Mouse (Mus musculus): ENCODE results near the gene Lrat.

The Lrat gene

GRCm38 (mm10) chr3:82903613-82904205, at the start of gene Lrat:
Gene Lrat (minus strand): TSS chr3:82903973.
- DNase-seq (ENCODE audit: low read depth) = no peak

GRCm38 (mm10) chr3:82952173-82952962, 48.6 kb upstream of the Lrat start:
- no peak for DNase-seq (ENCODE audit: low read depth)

- no peak for DNase-seq (ENCODE audit: low read depth)
Observed at GRCm38 (mm10) chr3:82950639-82951038, 46.9 kb upstream of the Lrat start.

DNA sequence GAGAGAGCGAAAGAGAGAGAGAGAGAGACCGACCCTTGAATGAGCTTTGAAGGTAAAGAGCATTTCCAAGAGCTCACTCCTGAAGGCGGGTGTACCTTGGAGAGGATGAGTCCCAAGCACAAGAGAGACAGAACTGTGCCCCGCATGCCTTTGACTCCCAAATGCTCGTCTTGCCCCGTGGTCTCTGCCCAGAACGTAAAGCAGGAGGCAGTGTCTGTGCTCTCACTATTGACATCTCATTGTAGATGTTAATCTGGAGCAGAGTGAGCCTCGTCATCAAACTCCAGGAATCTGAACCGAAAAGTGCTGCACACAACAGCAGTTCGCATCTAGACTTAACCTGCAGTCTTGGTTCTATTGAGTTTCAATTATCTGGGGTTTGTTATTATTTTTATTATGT, 46.4 kb upstream of the Lrat start:
- no peak for DNase-seq (ENCODE audit: low read depth)

DNA sequence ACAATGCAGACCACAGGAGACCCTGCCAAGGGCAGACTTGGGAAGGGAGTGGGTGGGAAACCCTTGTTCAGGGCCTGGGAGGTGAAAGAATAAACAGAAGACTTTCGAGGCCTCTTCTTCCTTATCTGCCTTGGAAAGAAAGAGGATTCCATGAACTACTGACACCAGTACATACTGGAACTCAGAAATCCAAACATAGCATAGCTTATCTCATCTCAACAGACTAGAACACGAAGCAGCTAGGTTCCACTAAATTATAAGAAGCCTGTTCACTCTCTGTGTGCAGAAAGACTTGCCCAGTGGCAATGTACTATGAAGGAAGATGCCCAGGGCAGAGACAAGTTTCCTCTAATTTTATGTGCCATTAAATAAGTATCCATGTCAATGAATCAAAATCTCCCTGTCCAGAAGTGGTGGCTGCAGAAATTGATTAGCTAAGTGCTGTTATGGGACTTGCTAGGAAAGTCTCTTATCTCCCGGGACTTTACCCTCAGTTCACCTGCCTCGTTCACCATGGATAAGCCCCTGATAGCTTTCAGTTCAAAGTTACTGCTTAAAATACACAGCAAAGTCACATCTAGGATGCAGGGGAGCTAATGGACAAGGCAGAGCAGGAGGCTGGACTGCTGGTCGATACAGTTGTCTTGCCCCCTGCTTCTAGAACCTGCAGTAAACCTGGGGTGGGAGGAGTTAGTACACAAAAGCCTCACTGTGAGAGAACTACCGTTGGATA, 42.8 kb upstream of the Lrat start:
- DNase-seq (ENCODE audit: low read depth) = no peak

DNA sequence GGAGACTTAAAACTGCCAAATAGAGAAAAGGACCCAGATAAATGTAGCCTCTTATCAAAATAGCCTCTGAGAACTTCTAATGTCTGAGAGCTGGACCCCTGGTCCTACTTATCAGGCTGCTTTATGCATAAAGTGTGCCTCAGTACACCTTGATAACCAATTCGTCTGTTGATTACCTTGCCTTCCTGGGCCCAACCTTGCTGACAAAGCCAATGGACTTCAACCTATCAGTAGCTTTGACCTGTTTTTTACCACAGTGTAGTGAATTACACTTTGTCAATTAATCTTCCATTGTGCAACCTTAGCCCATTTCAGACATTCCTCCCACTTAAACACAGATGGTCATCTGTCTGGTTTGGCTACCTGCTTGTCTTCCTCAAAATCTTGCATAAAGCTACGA, 24.1 kb upstream of the Lrat start:
- DNase-seq (ENCODE audit: low read depth) = no peak

DNA sequence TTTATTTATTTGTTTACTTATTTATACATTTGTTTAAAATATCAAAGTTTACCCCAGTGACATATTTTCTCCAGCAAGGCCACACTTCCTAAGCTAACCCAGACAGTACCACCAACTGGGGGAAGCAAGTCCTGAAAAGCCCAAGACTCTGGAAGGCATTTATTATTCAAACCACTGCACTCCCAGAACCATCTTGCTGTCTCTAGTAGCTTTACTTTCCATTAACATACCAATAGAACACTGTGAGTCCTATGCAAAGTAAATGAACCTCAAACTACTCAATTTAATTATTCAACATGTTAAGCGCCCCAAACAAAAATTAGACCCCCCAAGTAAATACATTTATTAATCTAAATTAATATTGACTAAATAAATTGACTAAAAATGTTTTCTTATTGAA, 11.9 kb upstream of the Lrat start:
- DNase-seq (ENCODE audit: low read depth) = no peak

GRCm38 (mm10) chr3:82908671-82909070, 4.9 kb upstream of the Lrat start:
- no peak for DNase-seq (ENCODE audit: low read depth)

- no peak for DNase-seq (ENCODE audit: low read depth)
Observed at GRCm38 (mm10) chr3:82904211-82904908, 587 bp upstream of the Lrat start.

DNA sequence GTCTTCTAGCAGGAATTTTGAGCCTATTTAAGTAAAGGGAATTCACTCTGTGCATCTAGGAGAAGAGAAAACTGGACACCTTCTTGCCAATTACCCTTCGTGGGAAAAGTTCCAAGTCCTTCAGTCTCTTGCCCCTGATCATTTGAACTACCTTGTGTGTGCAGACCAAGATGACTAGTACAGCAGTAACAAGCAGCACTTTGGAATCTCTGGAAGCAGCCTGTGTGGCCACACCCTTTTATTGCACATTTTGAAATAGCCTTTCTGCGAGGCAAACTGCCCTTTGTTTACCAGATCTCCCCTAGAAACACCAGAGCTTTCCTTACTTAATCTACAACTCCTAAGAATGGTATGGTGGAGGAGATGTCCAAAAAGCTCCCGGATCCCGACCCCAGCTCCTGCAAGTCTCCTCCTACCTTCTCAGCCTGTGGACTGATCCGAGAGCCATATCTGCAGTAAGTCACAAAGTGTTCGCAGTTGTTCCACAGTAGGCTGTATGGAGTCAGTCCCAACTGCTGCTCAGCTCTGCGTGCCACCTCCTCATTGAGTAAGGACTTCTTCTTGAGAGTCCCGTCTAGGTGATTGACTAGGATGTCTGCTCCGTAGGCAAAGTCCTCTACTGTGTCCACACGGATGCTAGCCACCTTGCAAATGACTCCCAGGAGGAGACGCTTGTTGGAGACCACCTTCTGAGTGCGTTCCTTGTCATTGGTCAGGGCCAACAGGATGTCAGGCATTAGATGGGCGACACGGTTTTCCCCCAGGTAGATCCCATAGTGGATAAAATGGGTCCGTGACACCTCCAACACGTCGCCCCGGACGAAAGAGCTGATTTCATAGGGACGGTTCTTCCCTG, 788 bp downstream of the Lrat start:
- DNase-seq (ENCODE audit: low read depth) = no peak

DNA sequence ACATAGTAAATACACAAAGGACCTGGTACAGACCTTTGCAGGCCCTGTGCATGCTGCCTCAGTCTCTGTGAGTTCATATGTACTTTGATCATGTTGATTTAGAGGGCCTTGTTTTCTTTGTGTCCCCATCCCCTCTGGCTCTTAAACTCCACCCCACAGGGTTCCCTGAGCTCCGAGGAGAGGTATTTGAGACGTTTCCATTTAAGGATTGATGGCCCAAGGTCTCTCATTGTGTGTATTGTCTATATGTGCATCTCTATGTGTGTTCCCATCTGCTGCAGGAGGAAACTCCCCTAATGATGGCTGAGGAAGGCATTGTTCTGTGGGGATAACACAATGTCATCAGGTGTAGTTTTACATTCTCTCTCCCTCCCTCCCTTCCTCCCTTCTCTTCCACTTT, 14.9 kb downstream of the Lrat start:
- DNase-seq (ENCODE audit: low read depth) = no peak

DNA sequence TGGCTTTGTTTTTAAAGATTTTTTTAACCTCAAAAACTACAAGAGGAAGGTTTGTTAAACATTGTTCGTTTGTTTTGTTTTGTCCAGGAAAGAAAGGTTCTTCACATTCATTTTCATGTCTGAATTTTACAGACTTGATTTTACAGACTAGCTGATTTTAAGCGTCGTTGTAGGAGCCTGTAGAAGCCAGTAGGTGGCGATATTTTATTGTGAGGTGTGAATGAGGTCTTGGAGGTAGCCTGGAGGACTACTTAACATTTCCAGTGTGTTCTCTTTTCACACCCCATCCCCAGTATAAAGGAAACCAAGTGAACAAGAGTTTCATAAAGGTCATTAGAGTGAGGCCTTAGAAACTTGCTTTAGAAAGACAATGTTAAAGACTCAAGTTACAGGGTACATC, 26.5 kb downstream of the Lrat start:
- peak; percentile 9 for DNase-seq (ENCODE audit: low read depth)

DNA sequence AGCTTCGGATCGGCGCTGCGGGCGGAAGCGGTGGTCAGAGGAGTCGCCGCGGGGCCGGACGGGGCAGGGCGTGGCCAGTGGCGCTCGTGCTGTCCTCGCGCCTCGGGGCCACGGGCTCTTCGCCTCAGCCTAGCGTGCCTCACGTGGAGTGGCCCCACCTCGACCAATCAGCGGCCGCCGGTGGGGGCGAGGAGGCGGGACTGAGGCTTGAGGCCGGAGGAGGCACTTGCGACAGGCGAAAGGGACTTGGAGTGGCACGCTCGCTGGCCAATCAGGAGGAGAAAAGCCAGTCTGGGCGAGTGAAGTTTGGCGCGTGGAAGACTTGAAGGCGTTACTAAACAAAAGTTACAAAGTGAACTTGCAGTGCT, 27.4 kb downstream of the Lrat start, which contains the start of gene Rbm46:
Rbm46 (minus strand) TSS at position 112 of the 368 bp plus-strand sequence.
- DNase-seq (ENCODE audit: low read depth) = no peak

DNA sequence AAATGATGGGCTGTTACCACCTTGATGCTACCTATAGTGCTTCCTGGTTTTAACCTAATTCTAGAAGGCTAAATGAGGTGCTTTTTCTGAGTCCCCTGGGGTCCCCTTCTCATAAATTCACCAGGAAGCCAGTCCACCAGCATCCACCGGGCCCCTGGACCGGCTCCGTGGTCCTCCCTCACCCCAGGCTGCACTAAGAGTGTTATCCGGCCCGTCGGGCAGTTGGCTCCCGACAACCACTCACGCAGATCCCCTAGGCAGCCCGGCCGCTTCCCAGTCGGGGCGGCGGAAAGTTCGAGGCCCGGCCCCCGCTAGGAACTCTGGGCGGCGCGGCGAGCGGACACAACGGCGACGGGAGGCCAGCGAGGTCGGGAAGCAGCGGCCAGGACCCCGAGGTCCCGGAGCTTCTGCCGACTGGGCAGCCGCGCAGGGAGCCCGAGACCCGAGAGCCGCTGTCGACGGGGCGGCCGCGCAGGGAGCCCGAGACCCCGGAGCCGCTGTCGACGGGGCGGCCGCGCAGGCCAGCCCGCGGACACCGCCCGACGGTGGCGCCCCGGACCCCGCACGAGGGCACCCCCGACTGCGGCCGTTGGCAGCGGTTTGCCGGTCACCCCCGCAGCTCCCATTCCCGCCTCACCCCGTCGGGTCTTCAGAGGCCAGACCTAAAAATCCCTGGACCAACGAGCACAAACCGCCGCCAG, 28.0 kb downstream of the Lrat start:
- DNase-seq (ENCODE audit: low read depth) = no peak

GRCm38 (mm10) chr3:82857414-82858077, 46.2 kb downstream of the Lrat start:
- no peak for DNase-seq (ENCODE audit: low read depth)
